Mouse (Mus musculus) forebrain, embryonic 15.5 days (tissue): Measurements from ENCODE around the gene Slfn9. TPM values are rescaled to one million over a fixed set of nuclear protein-coding genes. Genes with fewer than 3 reads are reported as not detected.
"Not testable (repeated sequence)": the region's sequence is repeated elsewhere in the genome, so short reads cannot be mapped to it uniquely, and the experiment has no call there.

Source experiments
- ATAC-seq: fragments of 200-750 bp; cut with Nextera tagmentation; replicated peaks from 2 replicates; pipeline ENCODE4 v1.8.0; 2017; ENCODE audit warnings: mild to moderate bottlenecking, moderate TSS enrichment, moderate library complexity
- H3K27ac ChIP-seq: fragments of 300-500 bp; sonication (generic); replicated peaks from 2 replicates; pipeline ENCODE4 v1.5.1; 2015; ENCODE audit warnings: mild to moderate bottlenecking, inconsistent platforms
- H3K27me3 ChIP-seq: fragments of 300-500 bp; sonication (generic); 2 replicates; pipeline ENCODE4 v1.6.1; 2015; ENCODE audit warnings: inconsistent platforms
- H3K36me3 ChIP-seq: fragments of 300-500 bp; sonication (generic); 2 replicates; pipeline ENCODE4 v1.6.1; 2015; ENCODE audit warnings: mild to moderate bottlenecking, inconsistent platforms
- H3K4me1 ChIP-seq: fragments of 300-500 bp; sonication (generic); 2 replicates; pipeline ENCODE4 v1.6.1; 2015; ENCODE audit warnings: inconsistent platforms
- H3K4me2 ChIP-seq: fragments of 300-500 bp; sonication (generic); replicated peaks from 2 replicates; pipeline ENCODE4 v1.6.1; 2015; ENCODE audit warnings: mild to moderate bottlenecking, inconsistent platforms
- H3K4me3 ChIP-seq: fragments of 300-500 bp; sonication (generic); 2 replicates; pipeline ENCODE4 v1.5.1; 2015; ENCODE audit warnings: mild to moderate bottlenecking, inconsistent platforms
- H3K9ac ChIP-seq: fragments of 300-500 bp; sonication (generic); replicated peaks from 2 replicates; pipeline ENCODE4 v1.6.1; 2015; ENCODE audit warnings: mild to moderate bottlenecking, inconsistent platforms
- H3K9me3 ChIP-seq: fragments of 300-500 bp; sonication (generic); 2 replicates; pipeline ENCODE4 v1.6.1; 2016; ENCODE audit warnings: inconsistent platforms
- WGBS: fragments of 180-500 bp; shearing (Covaris S2); methylation state at CpG from one replicate; pipeline ENCODE4 v1.1.7; 2015; ENCODE audit warnings: mixed read lengths; 5-methylcytosine and 5-hydroxymethylcytosine counted together
- polyA plus RNA-seq: library from polyadenylated mRNA; unstranded; fragments of >200 nt; fragmentation: Nextera tagmentation; extraction: Ambion mirVana; gene quantifications from 2 replicates; pipeline ENCODE4 v1.2.1, GENCODE M21; 2015

Slfn9 gene
- polyA plus RNA-seq, result 5.1 and 5.4 TPM in 2 replicates

DNA sequence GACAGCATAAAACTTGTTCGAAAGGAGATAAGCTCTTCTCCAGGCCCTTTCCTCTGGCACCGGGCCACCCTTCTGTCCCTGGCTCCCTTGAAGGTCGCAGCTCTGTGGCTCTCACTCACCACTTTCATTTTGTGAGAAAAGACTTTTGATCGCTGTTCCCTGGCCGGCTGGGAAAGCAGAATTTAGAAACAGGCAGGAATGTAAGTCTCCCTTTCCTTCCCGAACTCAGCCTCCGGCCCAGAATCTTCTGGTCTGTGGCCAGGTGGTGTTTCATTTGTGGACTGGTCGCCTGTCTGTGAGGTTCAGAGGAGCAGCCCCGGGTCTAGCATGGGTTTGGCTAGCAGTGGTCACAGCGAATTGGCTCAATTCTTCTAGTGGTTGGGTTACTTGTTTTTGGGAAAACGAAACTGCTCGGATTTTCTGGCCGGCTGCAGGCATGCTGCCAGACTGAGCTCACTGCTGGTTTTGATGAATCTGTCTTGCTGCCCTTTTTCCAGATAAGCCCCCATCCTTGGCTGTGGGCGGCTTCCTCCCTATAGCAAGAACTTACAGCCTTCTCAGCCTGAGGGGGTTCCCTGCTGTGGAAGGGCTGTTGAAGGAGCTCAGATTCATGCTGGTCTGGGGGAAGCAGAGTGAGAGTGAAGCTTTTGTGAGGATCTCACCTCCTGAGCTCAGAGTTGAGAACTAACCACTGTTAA, at the start of gene Slfn9:
Slfn9 (minus strand) TSS at position 362 of the 698 bp plus-strand sequence.
- H3K4me2 ChIP-seq, result peak within 1 kb of the TSS; percentile 63
- no peaks in the 10 kb centered on the region for H3K27me3 ChIP-seq
- no peaks in the 10 kb centered on the region for H3K36me3 ChIP-seq
- H3K4me1 ChIP-seq, result peaks cover 15% of the 10 kb centered on the region
- ATAC-seq, result no peak
- no peaks in the 10 kb centered on the region for H3K9me3 ChIP-seq
- no peak within 1 kb of the TSS for H3K27ac ChIP-seq
- peak within 1 kb of the TSS; percentile 38 for H3K4me3 ChIP-seq
- peak within 1 kb of the TSS; percentile 22 for H3K9ac ChIP-seq
- 5% methylated on average over 14 of the region's 14 CpGs for WGBS

DNA sequence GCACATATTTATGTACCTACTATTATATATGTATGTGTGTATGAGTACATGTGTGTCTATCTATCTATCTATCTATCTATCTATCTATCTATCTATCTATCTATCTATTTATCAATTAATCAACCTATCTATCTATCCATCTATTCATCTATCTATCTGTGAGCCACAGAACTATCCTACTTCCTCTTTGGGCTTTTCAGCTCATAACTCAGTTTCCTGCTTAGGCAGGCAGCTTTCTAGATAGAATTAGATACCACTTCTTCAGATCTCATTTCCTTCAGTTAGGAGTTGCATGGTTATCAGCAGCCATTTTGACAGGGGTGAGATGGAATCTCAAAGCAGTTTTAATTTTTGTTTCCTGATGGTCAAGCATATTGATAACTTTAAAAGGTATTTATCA, 49.4 kb upstream of the Slfn9 start:
- Histone ChIP-seq H3K9ac (no peak overlapping the region), H3K36me3 (no peaks in the 10 kb centered on the region), H3K4me1 (no peaks in the 10 kb centered on the region), H3K4me2 (no peak overlapping the region), H3K9me3 (no peaks in the 10 kb centered on the region), H3K27ac (no peak overlapping the region), H3K27me3 (no peaks in the 10 kb centered on the region), H3K4me3 (no peak overlapping the region)
- no peak for ATAC-seq

DNA sequence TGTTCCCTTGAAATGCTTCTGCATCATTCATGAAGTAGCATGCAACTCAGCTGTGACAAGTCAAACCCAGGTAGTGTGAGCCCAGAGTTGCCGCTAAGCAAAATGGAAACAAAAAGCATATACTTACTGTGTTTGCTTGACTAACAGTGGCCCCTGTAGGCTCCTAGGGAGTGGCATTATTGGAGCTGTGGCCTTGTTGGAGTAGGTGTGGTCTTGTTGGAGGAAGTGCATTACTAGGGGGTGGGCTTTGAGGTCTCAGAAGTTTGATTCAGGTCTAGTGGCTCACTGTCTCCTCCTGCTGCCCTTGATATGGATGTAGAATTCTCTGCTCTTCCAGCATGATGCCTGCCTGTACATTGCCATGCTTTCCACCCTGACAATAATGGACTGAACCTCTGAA, 48.7 kb upstream of the Slfn9 start:
- no peaks in the 10 kb centered on the region for H3K9me3 ChIP-seq
- H3K9ac ChIP-seq, result no peak overlapping the region
- 27% methylated on average over 1 of the region's 1 CpGs for WGBS
- H3K27me3 ChIP-seq, result no peaks in the 10 kb centered on the region
- H3K36me3 ChIP-seq, result no peaks in the 10 kb centered on the region
- ATAC-seq, result no peak
- no peak overlapping the region for H3K27ac ChIP-seq
- H3K4me2 ChIP-seq, result no peak overlapping the region
- H3K4me1 ChIP-seq, result no peaks in the 10 kb centered on the region
- no peak overlapping the region for H3K4me3 ChIP-seq

DNA sequence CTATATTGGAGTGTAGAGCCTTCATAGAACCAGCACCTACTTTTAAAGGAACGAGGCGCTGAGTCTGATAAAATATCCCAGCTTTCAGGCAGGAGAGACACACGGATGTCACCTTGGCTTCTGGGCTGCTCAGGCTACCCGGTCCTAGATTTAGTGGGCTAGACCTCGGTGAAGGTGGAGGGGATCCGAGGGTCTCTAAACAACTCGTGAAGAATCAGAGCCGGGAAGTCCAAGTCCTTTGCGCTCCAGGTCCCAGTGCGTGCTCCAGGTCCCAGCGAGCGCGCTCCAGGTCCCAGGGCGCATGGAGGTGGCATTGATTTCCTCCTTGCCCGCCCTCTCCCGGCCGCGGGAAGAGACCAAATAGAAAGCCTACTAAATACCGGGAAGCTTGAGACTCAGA, 48.2 kb upstream of the Slfn9 start:
- Histone ChIP-seq H3K36me3 (no peaks in the 10 kb centered on the region), H3K9ac (no peak overlapping the region), H3K9me3 (no peaks in the 10 kb centered on the region), H3K4me1 (no peaks in the 10 kb centered on the region), H3K27ac (no peak overlapping the region), H3K4me3 (no peak overlapping the region), H3K4me2 (no peak overlapping the region), H3K27me3 (no peaks in the 10 kb centered on the region)
- no peak for ATAC-seq
- WGBS, result 14% methylated on average over 19 of the region's 19 CpGs

DNA sequence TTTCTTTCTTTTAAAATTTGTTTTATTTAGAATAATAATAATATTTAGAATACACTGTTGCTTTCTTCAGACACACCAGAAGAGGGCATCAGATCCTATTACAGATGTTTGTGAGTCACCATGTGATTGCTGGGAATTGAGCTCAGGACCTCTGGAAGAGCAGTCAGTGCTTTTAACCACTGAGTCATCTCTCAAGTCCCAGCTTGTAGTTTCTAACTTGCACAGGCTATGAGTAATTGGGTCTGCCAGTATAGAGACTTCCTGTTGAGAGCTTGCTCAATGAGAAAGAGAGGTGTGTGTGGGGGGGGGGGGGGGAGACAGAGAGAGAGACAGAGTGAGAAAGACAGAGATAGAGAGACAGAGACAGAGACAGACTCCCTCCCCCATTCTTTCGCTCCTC, 47.5 kb upstream of the Slfn9 start:
- no peaks in the 10 kb centered on the region for H3K9me3 ChIP-seq
- ATAC-seq, result no peak
- H3K9ac ChIP-seq, result no peak overlapping the region
- no peak overlapping the region for H3K4me3 ChIP-seq
- H3K36me3 ChIP-seq, result no peaks in the 10 kb centered on the region
- H3K4me2 ChIP-seq, result no peak overlapping the region
- WGBS, result 73% methylated on average over 1 of the region's 1 CpGs
- no peak overlapping the region for H3K27ac ChIP-seq
- H3K4me1 ChIP-seq, result no peaks in the 10 kb centered on the region
- H3K27me3 ChIP-seq, result no peaks in the 10 kb centered on the region

DNA sequence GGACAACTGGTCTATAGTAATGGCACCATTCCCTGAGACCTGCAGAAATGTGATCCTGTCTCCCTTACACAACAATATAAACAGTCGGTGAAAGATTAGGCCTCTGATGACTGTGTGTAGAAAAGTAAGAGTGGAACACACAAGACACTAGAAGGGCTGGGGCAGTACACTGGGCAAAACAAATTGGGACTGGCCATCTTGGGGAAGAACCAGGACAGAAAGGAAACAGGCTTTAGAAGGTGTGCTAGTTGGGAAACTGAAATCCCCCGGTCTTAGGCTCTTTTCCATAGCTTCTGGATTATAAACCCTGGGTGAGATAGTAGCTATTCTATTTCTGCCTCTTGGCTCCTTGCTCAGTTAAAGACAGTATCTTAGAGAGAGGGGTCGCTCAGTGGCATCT, 47.1 kb upstream of the Slfn9 start:
- not testable (repeated sequence) for H3K36me3 ChIP-seq, H3K4me2 ChIP-seq, H3K4me1 ChIP-seq, H3K9me3 ChIP-seq, H3K9ac ChIP-seq, H3K4me3 ChIP-seq, H3K27me3 ChIP-seq, ATAC-seq, H3K27ac ChIP-seq
- 88% methylated on average over 3 of the region's 3 CpGs for WGBS

DNA sequence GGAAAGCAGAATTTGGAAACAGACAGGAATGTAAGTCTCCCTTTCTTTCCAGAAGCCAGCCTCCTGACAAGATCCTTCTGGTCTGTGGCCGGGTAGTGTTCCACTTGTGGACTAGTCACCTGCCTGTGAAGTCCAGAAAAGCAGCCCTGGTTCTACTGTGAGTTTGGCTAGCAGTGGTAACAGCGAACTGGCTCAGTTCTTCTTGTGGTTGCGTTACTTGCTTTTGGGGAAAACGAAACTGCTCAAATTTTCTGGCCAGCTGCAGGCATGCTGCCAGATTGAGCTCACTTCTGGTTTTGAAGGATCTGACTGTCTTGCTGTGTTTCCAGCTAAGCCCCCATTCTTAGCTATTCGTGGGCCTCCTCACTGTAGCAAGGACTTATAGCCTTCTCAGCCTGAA, 29.0 kb upstream of the Slfn9 start, which contains the start of gene Slfn8:
Slfn8 (minus strand) TSS at position 190 of the 400 bp plus-strand sequence.
- Histone ChIP-seq H3K4me1 (no peaks in the 10 kb centered on the region), H3K4me2 (no peak within 1 kb of the TSS), H3K27me3 (no peaks in the 10 kb centered on the region), H3K9me3 (no peaks in the 10 kb centered on the region), H3K36me3 (no peaks in the 10 kb centered on the region), H3K9ac (no peak within 1 kb of the TSS), H3K4me3 (no peak within 1 kb of the TSS), H3K27ac (no peak within 1 kb of the TSS)
- 67% methylated on average over 5 of the region's 5 CpGs for WGBS
- ATAC-seq, result no peak

DNA sequence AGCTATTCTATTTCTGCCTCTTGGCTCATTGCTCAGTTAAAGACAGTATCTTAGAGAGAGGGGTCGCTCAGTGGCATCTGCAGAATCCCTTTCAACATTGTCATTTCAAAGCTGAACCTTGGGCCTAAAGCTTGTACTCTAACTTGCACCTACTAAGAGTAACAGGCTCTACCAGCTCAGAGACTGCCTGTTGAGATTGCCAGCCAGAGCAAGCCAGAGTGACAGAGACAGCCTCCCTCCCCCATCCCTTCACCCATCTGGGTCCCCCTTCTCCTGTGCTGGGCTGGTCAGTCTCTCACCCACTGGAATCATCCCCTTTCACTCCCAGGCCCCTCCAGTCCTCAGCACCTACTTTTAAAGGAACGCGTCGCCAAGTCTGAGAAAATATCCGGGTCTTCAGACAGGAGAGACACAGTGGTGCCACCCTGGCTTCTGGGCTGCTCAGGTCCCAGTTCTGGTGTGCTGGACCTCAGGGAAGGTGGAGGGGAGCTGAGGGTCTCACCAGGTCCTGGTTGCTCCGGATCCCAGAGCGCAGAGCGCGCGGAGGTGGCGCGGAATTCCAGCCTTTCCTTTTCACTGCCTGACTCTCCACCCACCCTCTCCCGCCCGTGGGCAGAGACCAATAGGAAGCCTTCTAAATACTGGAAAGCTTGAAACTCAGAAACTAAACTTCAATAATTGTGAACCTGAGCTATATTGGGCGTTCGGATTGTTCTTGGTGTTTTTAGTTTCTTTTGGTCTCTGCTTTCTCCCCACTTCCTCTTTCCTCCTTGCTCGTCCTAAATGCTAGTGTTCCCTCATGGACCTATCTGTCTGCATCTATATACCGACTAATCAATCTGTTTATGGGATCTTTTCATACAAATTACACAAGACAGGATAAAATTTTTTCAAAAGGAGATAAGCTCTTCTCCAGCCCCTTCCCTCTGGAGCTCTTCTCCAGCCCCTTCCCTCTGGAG, 28.2 kb upstream of the Slfn9 start:
- H3K36me3 ChIP-seq, H3K9me3 ChIP-seq, H3K27me3 ChIP-seq, H3K4me3 ChIP-seq, H3K27ac ChIP-seq, ATAC-seq, H3K4me2 ChIP-seq, H3K9ac ChIP-seq, H3K4me1 ChIP-seq: not testable (repeated sequence)
- 82% methylated on average over 18 of the region's 18 CpGs for WGBS

DNA sequence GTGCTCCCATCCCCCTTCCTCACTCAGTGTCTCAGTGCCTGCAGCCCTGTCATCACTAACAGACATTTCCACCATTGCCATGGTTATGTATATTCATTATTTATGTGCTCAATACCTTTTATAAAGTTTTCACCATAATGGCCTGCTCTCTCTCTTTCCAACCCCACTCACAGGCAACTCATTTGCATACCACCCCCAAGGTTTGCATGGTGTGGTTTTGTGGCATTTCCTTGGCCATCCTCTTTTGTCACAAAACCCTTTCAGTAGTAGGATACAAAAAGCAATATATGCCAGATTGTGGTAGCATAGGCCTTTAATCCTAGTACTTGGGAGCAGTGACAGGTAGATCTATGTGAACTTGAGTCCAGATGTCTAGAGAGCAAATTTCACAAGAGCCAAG, 24.5 kb upstream of the Slfn9 start:
- ATAC-seq, result no peak
- Histone ChIP-seq H3K9ac (no peak overlapping the region), H3K36me3 (no peaks in the 10 kb centered on the region)

DNA sequence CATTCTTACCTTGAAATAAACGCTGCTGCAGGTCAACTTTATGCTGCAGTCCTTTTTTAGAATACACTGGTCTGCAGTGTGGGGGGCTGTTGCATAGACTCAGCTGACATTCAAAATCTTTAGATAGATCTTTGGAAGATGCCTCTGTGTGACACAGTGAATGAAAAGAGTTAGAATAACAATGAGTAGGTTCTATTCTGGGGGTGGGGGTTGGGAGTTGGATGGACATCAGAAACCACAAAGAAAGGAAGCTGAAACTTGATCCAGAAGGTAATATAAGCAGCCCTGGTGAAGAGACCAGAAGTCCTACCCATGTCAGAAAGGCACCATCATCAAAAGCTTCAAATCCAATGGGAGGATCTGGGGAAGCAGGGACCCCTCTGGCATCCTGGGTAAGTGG, 21.7 kb upstream of the Slfn9 start:
- no peaks in the 10 kb centered on the region for H3K4me1 ChIP-seq
- no peak overlapping the region for H3K4me2 ChIP-seq
- no peaks in the 10 kb centered on the region for H3K36me3 ChIP-seq
- H3K27ac ChIP-seq, result no peak overlapping the region
- no peaks in the 10 kb centered on the region for H3K9me3 ChIP-seq
- H3K4me3 ChIP-seq, result no peak overlapping the region
- ATAC-seq, result no peak
- H3K9ac ChIP-seq, result no peak overlapping the region
- 94% methylated on average over 1 of the region's 1 CpGs for WGBS
- H3K27me3 ChIP-seq, result no peaks in the 10 kb centered on the region

More for the DNA sequence above, 24.5 kb upstream of the Slfn9 start:
- Histone ChIP-seq H3K27ac (no peak overlapping the region), H3K4me3 (no peak overlapping the region), H3K4me1 (no peaks in the 10 kb centered on the region), H3K4me2 (no peak overlapping the region), H3K9me3 (no peaks in the 10 kb centered on the region), H3K27me3 (no peaks in the 10 kb centered on the region)

DNA sequence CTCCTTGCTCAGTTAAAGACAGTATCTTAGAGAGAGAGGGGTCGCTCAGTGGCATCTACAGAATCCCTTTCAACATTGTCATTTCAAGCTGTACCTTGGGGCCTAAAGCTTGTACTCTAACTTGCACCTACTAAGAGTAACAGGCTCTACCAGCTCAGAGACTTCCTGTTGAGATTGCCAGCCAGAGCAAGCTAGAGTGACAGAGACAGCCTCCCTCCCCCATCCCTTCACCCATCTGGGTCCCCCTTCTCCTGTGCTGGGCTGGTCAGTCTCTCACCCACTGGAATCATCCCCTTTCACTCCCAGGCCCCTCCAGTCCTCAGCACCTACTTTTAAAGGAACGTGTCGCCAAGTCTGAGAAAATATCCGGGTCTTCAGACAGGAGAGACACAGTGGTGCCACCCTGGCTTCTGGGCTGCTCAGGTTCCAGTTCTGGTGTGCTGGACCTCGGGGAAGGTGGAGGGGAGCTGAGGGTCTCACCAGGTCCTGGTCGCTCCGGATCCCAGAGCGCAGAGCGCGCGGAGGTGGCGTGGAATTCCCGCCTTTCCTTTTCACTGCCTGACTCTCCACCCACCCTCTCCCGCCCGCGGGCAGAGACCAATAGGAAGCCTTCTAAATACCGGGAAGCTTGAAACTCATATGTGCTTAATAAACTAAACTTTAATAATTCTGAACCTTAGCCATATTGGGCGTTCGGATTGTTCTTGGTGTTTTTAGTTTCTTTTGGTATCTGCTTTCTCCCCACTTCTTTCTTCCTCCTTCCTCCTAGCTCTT, 831 bp downstream of the Slfn9 start:
- peak overlapping the region; percentile 63 for H3K4me2 ChIP-seq
- not testable (repeated sequence) for H3K27ac ChIP-seq, H3K9me3 ChIP-seq, H3K36me3 ChIP-seq, H3K27me3 ChIP-seq
- peak overlapping the region; percentile 22 for H3K9ac ChIP-seq
- peak overlapping the region; percentile 38 for H3K4me3 ChIP-seq
- 0 out of 2 replicates have a peak, but pooled peaks have one; percentile 38 for ATAC-seq
- 12% methylated on average over 19 of the region's 19 CpGs for WGBS
- H3K4me1 ChIP-seq, result peaks cover 15% of the 10 kb centered on the region

DNA sequence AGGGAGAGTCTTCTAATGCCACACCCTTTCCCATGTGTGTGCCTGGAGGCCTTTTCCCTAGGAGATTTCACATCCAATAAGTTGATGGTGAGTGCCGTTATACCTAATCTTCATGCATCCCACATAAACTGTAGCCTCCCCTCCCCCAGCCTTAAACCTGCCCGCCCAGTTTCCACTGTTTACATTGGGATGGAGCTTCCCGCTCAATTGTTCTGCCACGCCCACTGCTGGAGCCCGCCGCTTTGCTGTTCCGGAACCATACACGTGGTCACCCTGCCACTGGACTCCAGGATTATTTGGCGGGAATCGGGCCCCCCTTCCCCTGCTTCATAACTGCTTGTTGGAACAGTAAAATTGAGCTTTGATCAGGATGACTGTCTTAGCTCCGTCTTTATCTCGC, 2.3 kb downstream of the Slfn9 start:
- Histone ChIP-seq H3K4me2 (0 out of 2 replicates have a peak overlapping the region, but pooled peaks have one; percentile 18), H3K27me3 (no peaks in the 10 kb centered on the region), H3K9me3 (no peaks in the 10 kb centered on the region), H3K27ac (no peak overlapping the region), H3K9ac (no peak overlapping the region), H3K4me3 (no peak overlapping the region), H3K4me1 (peaks cover 15% of the 10 kb centered on the region), H3K36me3 (no peaks in the 10 kb centered on the region)
- 56% methylated on average over 12 of the region's 12 CpGs for WGBS
- no peak for ATAC-seq
